In genomic region chrX:37022690-37023089, GRCm38 (mm10) we compare ENCODE assay signal across 10 mouse cellular contexts. TPM values are rescaled to one million over a fixed set of nuclear protein-coding genes. Genes with fewer than 3 reads are reported as not detected.
A peak's percentile ranks its signal among the peaks of the same experiment; 100 is the strongest.
DNase-seq lines count a peak whose midpoint lies in the region; ATAC-seq and TF ChIP-seq lines count a peak whose summit lies in the region.
"Had no signal": no experiment of that assay in that cellular context is flagged by ENCODE, and none has a peak within 500 bp of the region (broad histone marks: within the 10 kb centered on the region; RNA-seq: fewer than 3 reads in every experiment).

No protein-coding gene starts in this region.

- no peak overlapping the region for H3K27ac ChIP-seq in bone marrow, adult 2 months (ENCODE audit: control insufficient read depth, insufficient read depth, low read depth, low read length, poor library complexity)
- H3K27ac ChIP-seq in embryonic facial prominence, embryonic 14.5 days (replicated peaks; ENCODE audit: low read depth, low read length) = no peak overlapping the region
- no peak overlapping the region for H3K27ac ChIP-seq in liver, embryonic 11.5 days (ENCODE audit: low read depth, low read length)
- H3K27ac ChIP-seq: heart, embryonic 13.5 days had no signal

- H3K4me3 ChIP-seq in bone marrow, adult 2 months (replicated peaks; ENCODE audit: control insufficient read depth, low read depth, low read length) = no peak overlapping the region
- H3K4me3 ChIP-seq in embryonic facial prominence, embryonic 14.5 days (ENCODE audit: low read depth, low read length) = no peak overlapping the region
- H3K4me3 ChIP-seq in liver, embryonic 11.5 days (ENCODE audit: low read depth, low read length) = no peak overlapping the region
- H3K4me3 ChIP-seq: heart, embryonic 13.5 days had no signal

- peak; percentile 68 for TF ChIP-seq CTCF in bone marrow, adult 2 months (IDR thresholded peaks at IDR 0.05; ENCODE audit: control insufficient read depth, insufficient read depth, low read length)

- no peaks in the 10 kb centered on the region for H3K27me3 ChIP-seq in embryonic facial prominence, embryonic 14.5 days (replicated peaks; ENCODE audit: control insufficient read depth, insufficient read depth, low read length)
- H3K27me3 ChIP-seq in liver, embryonic 11.5 days (replicated peaks; ENCODE audit: control insufficient read depth, insufficient read depth, low read length) = no peaks in the 10 kb centered on the region
- H3K27me3 ChIP-seq: heart, embryonic 13.5 days had no signal

- H3K4me1 ChIP-seq in bone marrow, adult 2 months (ENCODE audit: control insufficient read depth, insufficient read depth, low read length) = no peaks in the 10 kb centered on the region
- no peaks in the 10 kb centered on the region for H3K4me1 ChIP-seq in embryonic facial prominence, embryonic 14.5 days (ENCODE audit: control insufficient read depth, insufficient read depth, low read length)
- no peaks in the 10 kb centered on the region for H3K4me1 ChIP-seq in liver, embryonic 11.5 days (replicated peaks; ENCODE audit: control insufficient read depth, insufficient read depth, low read length)
- H3K4me1 ChIP-seq: heart, embryonic 13.5 days had no signal

- no peaks in the 10 kb centered on the region for H3K36me3 ChIP-seq in embryonic facial prominence, embryonic 14.5 days (ENCODE audit: control insufficient read depth, insufficient read depth, low read length)
- no peaks in the 10 kb centered on the region for H3K36me3 ChIP-seq in liver, embryonic 11.5 days (ENCODE audit: control insufficient read depth, insufficient read depth, low read length)
- H3K36me3 ChIP-seq: heart, embryonic 13.5 days had no signal

- no peak overlapping the region for H3K4me2 ChIP-seq in embryonic facial prominence, embryonic 14.5 days (ENCODE audit: low read depth, low read length)
- no peak overlapping the region for H3K4me2 ChIP-seq in liver, embryonic 11.5 days
- H3K4me2 ChIP-seq: heart, embryonic 13.5 days had no signal

- 11% methylated on average over 3 of the region's 3 CpGs for WGBS in bone marrow, adult 2 months
- 19% methylated on average over 3 of the region's 3 CpGs for WGBS in embryonic facial prominence, embryonic 14.5 days
- 19% methylated on average over 3 of the region's 3 CpGs for WGBS in liver, embryonic 11.5 days

- no peak for ATAC-seq in embryonic facial prominence, embryonic 14.5 days (ENCODE audit: low read depth)
- no peak for ATAC-seq in liver, embryonic 11.5 days (replicated peaks; ENCODE audit: low FRiP score)

- no peak overlapping the region for H3K9ac ChIP-seq in embryonic facial prominence, embryonic 14.5 days (ENCODE audit: low read depth, low read length)
- no peak overlapping the region for H3K9ac ChIP-seq in liver, embryonic 11.5 days (ENCODE audit: low read depth, low read length)
- H3K9ac ChIP-seq: heart, embryonic 13.5 days had no signal

- peak; percentile 17 for DNase-seq in ovary, postnatal 10 days (ENCODE audit: low spot score)
- DNase-seq in ovary, adult 18-20 months (ENCODE audit: low spot score) = no peak
- DNase-seq in embryonic facial prominence, embryonic 14.5 days (ENCODE audit: low spot score) = peak; percentile 29
- peak; percentile 73 for DNase-seq in kidney, postnatal 10 days
- DNase-seq in liver, embryonic 11.5 days (ENCODE audit: low spot score) = peak; percentile 32
- peak; percentile 40 to 70 for DNase-seq in right cerebral cortex, postnatal 10 days (ENCODE audit: low spot score in 2 of 2)
- DNase-seq in urinary bladder, postnatal 14 days (ENCODE audit: low spot score) = peak; percentile 56

- H3K9me3 ChIP-seq in embryonic facial prominence, embryonic 14.5 days (ENCODE audit: control insufficient read depth, low read length) = no peaks in the 10 kb centered on the region
- no peaks in the 10 kb centered on the region for H3K9me3 ChIP-seq in liver, embryonic 11.5 days (ENCODE audit: control insufficient read depth, low read length)
- H3K9me3 ChIP-seq: heart, embryonic 13.5 days had no signal

- TF ChIP-seq POLR2A in bone marrow, adult 2 months (IDR thresholded peaks at IDR 0.05; ENCODE audit: borderline replicate concordance, control insufficient read depth, low read depth, low read length) = no peak

RNA-seq across cellular contexts. Expression of gene Sowahd, which starts 26.0 kb away (rescaled TPM):
- polyA plus RNA-seq in bone marrow, adult 2 months (2011; ENCODE audit: insufficient read depth, insufficient read length, low replicate concordance, missing spikeins) = not detected in 2 replicates
- 0.30 and 0.35 TPM in 2 replicates for polyA plus RNA-seq in embryonic facial prominence, embryonic 14.5 days (2014; fragmentation: Nextera tagmentation; extraction: Ambion mirVana)
- polyA plus RNA-seq in liver, embryonic 11.5 days (2014; fragmentation: Nextera tagmentation; extraction: Ambion mirVana) = 0.21 and 0.34 TPM in 2 replicates
- polyA plus RNA-seq: stomach, embryonic 14.5 days had no signal

RNA-seq across cellular contexts. Expression of gene Sept6, which starts 31.1 kb away (rescaled TPM):
- polyA plus RNA-seq in bone marrow, adult 2 months (2011; ENCODE audit: insufficient read depth, insufficient read length, low replicate concordance, missing spikeins) = 12.6 and 17.5 TPM in 2 replicates
- 30.5 and 37.3 TPM in 2 replicates for polyA plus RNA-seq in embryonic facial prominence, embryonic 14.5 days (2014; fragmentation: Nextera tagmentation; extraction: Ambion mirVana)
- 13.5 and 14.1 TPM in 2 replicates for polyA plus RNA-seq in liver, embryonic 11.5 days (2014; fragmentation: Nextera tagmentation; extraction: Ambion mirVana)
